Comparison of ENCODE assay signal across 8 mouse cellular contexts in genomic region chr17:64130356-64130755, GRCm38 (mm10).
DNase-seq lines count a peak whose midpoint lies in the region; ATAC-seq and TF ChIP-seq lines count a peak whose summit lies in the region.

No protein-coding gene starts in this region.

- H3K9ac ChIP-seq in lung, embryonic 14.5 days, result no peak overlapping the region

- H3K9me3 ChIP-seq in lung, embryonic 14.5 days (ENCODE audit: low read depth, low read length), result no peaks in the 10 kb centered on the region

- H3K27ac ChIP-seq in lung, embryonic 14.5 days (ENCODE audit: low read depth), result no peak overlapping the region

- intact Hi-C loops in left cerebral cortex, postnatal 10 days (cut with DNase I), result no loop called here

- DNase-seq in lung, embryonic 14.5 days, result peak; percentile 48
- no peak for DNase-seq in lung, adult 2 months
- DNase-seq in cerebellum, adult 11-12 months, result peak; percentile 84
- DNase-seq in heart, adult 8-10 months (ENCODE audit: low spot score), result peak; percentile 57
- DNase-seq in left cerebral cortex, postnatal 10 days (ENCODE audit: extremely low spot score in 1 of 2, low spot score in 2 of 2), result peak; percentile 53 to 68
- no peak for DNase-seq in testis, postnatal 10 days (ENCODE audit: low spot score)
- no peak for DNase-seq in urinary bladder, postnatal 4 days (ENCODE audit: low spot score in 2 of 2)
- DNase-seq in spleen, adult 12 weeks (ENCODE audit: low spot score), result no peak

- ATAC-seq in lung, embryonic 14.5 days (ENCODE audit: insufficient read depth), result no peak

- H3K36me3 ChIP-seq in lung, embryonic 14.5 days (ENCODE audit: insufficient read depth), result no peaks in the 10 kb centered on the region

- TF ChIP-seq POLR2A in lung, adult 2 months (IDR thresholded peaks at IDR 0.05; ENCODE audit: borderline replicate concordance, extremely low read depth, low read depth, low read length), result no peak

- 55% methylated on average over 3 of the region's 3 CpGs for WGBS in lung, embryonic 14.5 days
- WGBS in lung, adult 2 months, result 23% methylated on average over 3 of the region's 3 CpGs

- no peak overlapping the region for H3K4me3 ChIP-seq in lung, embryonic 14.5 days (ENCODE audit: low read depth, low read length)
- H3K4me3 ChIP-seq in lung, adult 2 months (replicated peaks; ENCODE audit: extremely low read depth, low read depth, low read length), result no peak overlapping the region

- no peaks in the 10 kb centered on the region for H3K27me3 ChIP-seq in lung, embryonic 14.5 days (ENCODE audit: insufficient read depth, low read length)

- no peak overlapping the region for H3K4me2 ChIP-seq in lung, embryonic 14.5 days

- no peaks in the 10 kb centered on the region for H3K4me1 ChIP-seq in lung, embryonic 14.5 days (ENCODE audit: insufficient read depth)
- H3K4me1 ChIP-seq in lung, adult 2 months (ENCODE audit: control insufficient read depth, insufficient read depth, low read length), result peaks cover 12% of the 10 kb centered on the region

- no peak for TF ChIP-seq CTCF in lung, embryonic 14.5 days (IDR thresholded peaks at IDR 0.05; ENCODE audit: low read depth)
- TF ChIP-seq CTCF in lung, adult 2 months (IDR thresholded peaks at IDR 0.05; ENCODE audit: insufficient read depth, low read length), result no peak

Comparison
In these comparisons a context has a peak if more than half of its experiments do, and no peak if none do; other contexts are left out.
1. DNase-seq: peak in lung, embryonic 14.5 days (single experiment), cerebellum, adult 11-12 months (single experiment), heart, adult 8-10 months (single experiment) and left cerebral cortex, postnatal 10 days (2 of 2); none in lung, adult 2 months (single experiment), testis, postnatal 10 days (single experiment), urinary bladder, postnatal 4 days (0 of 2) and spleen, adult 12 weeks (single experiment).